Mouse (Mus musculus) gastrocnemius, postnatal 10 days (tissue): ENCODE measurements around the gene Gmnc. TPM values are rescaled to one million over a fixed set of nuclear protein-coding genes. Genes with fewer than 3 reads are reported as not detected.

ENCODE experiments used
- DNase-seq: peaks from one replicate; pipeline ENCODE4 v3.0.0; 2021; ENCODE audit warnings: mixed read lengths
- long read RNA-seq, 2 experiments: library from polyadenylated mRNA; stranded (forward); transcript quantifications; one replicate each; pipeline ENCODE4 v2.0.0; 2021
- total RNA-seq, 2 experiments: library from RNA; stranded (reverse); gene quantifications; 2 replicates each; pipeline ENCODE4 v1.2.3; 2021

Gmnc gene
- under 1 TPM in 1 of 2 experiments, not detected in 1; 0.07 TPM for total RNA-seq
- long read RNA-seq, experiment 1 = 0 reads
- long read RNA-seq, experiment 2 = 0 reads

- no peak for DNase-seq
Measured at GRCm38 (mm10) chr16:26991477-26992300, at the start of gene Gmnc. Gene Gmnc, minus strand, starts transcription at chr16:26991652.

- no peak for DNase-seq
Measured at GRCm38 (mm10) chr16:27027281-27027680, 35.8 kb upstream of the Gmnc start.

- DNase-seq = no peak
Measured at GRCm38 (mm10) chr16:27026226-27026625, 34.8 kb upstream of the Gmnc start.

GRCm38 (mm10) chr16:27022746-27023145 is 31.3 kb upstream of the Gmnc start:
- no peak for DNase-seq

GRCm38 (mm10) chr16:27017309-27017708 is 25.9 kb upstream of the Gmnc start:
- DNase-seq = no peak

- no peak for DNase-seq
Measured at GRCm38 (mm10) chr16:27002714-27003113, 11.3 kb upstream of the Gmnc start.

- DNase-seq = no peak
Measured at GRCm38 (mm10) chr16:26999563-26999962, 8.1 kb upstream of the Gmnc start.

- DNase-seq = no peak
Measured at GRCm38 (mm10) chr16:26989415-26990315, 1.8 kb downstream of the Gmnc start.

- no peak for DNase-seq
Measured at GRCm38 (mm10) chr16:26988188-26988587, 3.3 kb downstream of the Gmnc start.

GRCm38 (mm10) chr16:26985796-26986195 is 5.7 kb downstream of the Gmnc start:
- no peak for DNase-seq

GRCm38 (mm10) chr16:26982112-26982511 is 9.3 kb downstream of the Gmnc start:
- DNase-seq = no peak

GRCm38 (mm10) chr16:26967967-26968366 is 23.5 kb downstream of the Gmnc start:
- DNase-seq = peak; percentile 11

- no peak for DNase-seq
Measured at GRCm38 (mm10) chr16:26966830-26967229, 24.6 kb downstream of the Gmnc start.

GRCm38 (mm10) chr16:26961971-26962370 is 29.5 kb downstream of the Gmnc start:
- DNase-seq = no peak

- DNase-seq = no peak
Measured at GRCm38 (mm10) chr16:26951601-26952000, 39.9 kb downstream of the Gmnc start.

GRCm38 (mm10) chr16:26950209-26950608 is 41.2 kb downstream of the Gmnc start:
- DNase-seq = no peak

- DNase-seq = no peak
Measured at GRCm38 (mm10) chr16:26903968-26904367, 87.5 kb downstream of the Gmnc start.

- no peak for DNase-seq
Measured at GRCm38 (mm10) chr16:26901471-26901870, 90.0 kb downstream of the Gmnc start.

GRCm38 (mm10) chr16:26886337-26886736 is 105.1 kb downstream of the Gmnc start:
- DNase-seq = no peak

- DNase-seq = no peak
Measured at GRCm38 (mm10) chr16:26876885-26877284, 114.6 kb downstream of the Gmnc start.
